Mouse (Mus musculus) C2C12 (cell line): ENCODE results near the gene Sez6l. TPM values are rescaled to one million over a fixed set of nuclear protein-coding genes. Genes with fewer than 3 reads are reported as not detected.
A peak's percentile ranks its signal among the peaks of the same experiment; 100 is the strongest.

Source experiments
- H3K27me3 ChIP-seq: one replicate; pipeline ENCODE4 v1.6.1; 2011; ENCODE audit not compliant: control insufficient read depth, insufficient read depth, insufficient read length
- H3K36me3 ChIP-seq: one replicate; pipeline ENCODE4 v1.6.1; 2011; ENCODE audit not compliant: control insufficient read depth, insufficient read depth
- H3K4me3 ChIP-seq: one replicate; pipeline ENCODE4 v1.5.1; 2011; ENCODE audit warnings: mild to moderate bottlenecking, control low read depth; ENCODE audit not compliant: poor library complexity, insufficient read depth, severe bottlenecking
- H3K79me2 ChIP-seq: one replicate; pipeline ENCODE4 v1.6.1; 2011; ENCODE audit not compliant: control insufficient read depth, insufficient read depth
- H3K79me3 ChIP-seq: one replicate; pipeline ENCODE4 v1.6.1; 2011; ENCODE audit warnings: low read depth, control low read depth
- H3ac ChIP-seq: one replicate; pipeline ENCODE3; 2011; ENCODE audit warnings: low read depth; ENCODE audit not compliant: control insufficient read depth, insufficient read length
- CEBPB ChIP-seq: IDR thresholded peaks from one replicate; pipeline ENCODE4 v1.6.1; 2011; ENCODE audit warnings: low read depth, mild to moderate bottlenecking, control low read depth, moderate library complexity
- CTCF ChIP-seq: IDR thresholded peaks from one replicate; pipeline ENCODE4 v1.5.1; 2011; ENCODE audit not compliant: control insufficient read depth, insufficient read depth, insufficient read length
- FOSL1 ChIP-seq: IDR thresholded peaks from one replicate; pipeline ENCODE4 v1.8.0; 2011; ENCODE audit warnings: mild to moderate bottlenecking, low read length; ENCODE audit not compliant: poor library complexity, insufficient read depth, severe bottlenecking
- MAX ChIP-seq: IDR thresholded peaks from one replicate; pipeline ENCODE4 v1.6.1; 2011; ENCODE audit warnings: mild to moderate bottlenecking, control low read depth
- MYOD1 ChIP-seq: IDR thresholded peaks from one replicate; pipeline ENCODE4 v1.6.1; 2011; ENCODE audit warnings: low read depth; ENCODE audit not compliant: control insufficient read depth, insufficient read length
- MYOG ChIP-seq: IDR thresholded peaks from one replicate; pipeline ENCODE4 v1.6.1; 2011; ENCODE audit not compliant: control insufficient read depth, insufficient read length; ENCODE audit errors: extremely low read depth
- USF1 ChIP-seq: IDR thresholded peaks from one replicate; pipeline ENCODE4 v1.6.1; 2011; ENCODE audit warnings: low read depth, mild to moderate bottlenecking, control low read depth, moderate library complexity
- polyA plus RNA-seq: library from polyadenylated mRNA; unstranded; fragments of >200 nt; fragmentation: generic; extraction: Trizol; gene quantifications from one replicate; pipeline ENCODE4 v1.2.1, GENCODE M21; 2012; ENCODE audit warnings: missing spikeins

The Sez6l gene
- polyA plus RNA-seq, 1 experiment, result not detected

DNA sequence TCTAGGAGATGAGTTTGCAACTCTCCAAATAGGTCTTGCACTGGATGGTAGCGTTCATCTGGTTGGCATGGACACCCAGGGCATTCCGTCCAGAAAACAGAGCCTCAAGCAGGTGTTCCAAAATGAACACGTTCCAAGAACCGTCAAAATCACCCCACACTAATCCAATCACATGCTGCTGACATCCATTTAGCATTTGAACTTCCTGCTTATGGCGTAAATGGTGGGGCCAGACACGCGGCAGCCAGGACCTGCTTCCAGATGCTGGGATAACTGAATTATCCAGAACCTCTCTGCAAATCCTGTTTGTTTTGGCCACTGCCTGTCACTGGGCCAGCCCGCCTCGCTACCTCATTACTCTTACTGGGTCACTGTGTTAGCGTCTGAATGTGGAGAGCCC lies 177.7 kb downstream of the Sez6l start:
- H3K36me3 ChIP-seq, result no peaks in the 10 kb centered on the region
- TF ChIP-seq USF1 (no peak), FOSL1 (no peak), MAX (no peak), MYOD1 (no peak), CTCF (no peak), CEBPB (no peak), MYOG (no peak)
- no peak overlapping the region for H3K4me3 ChIP-seq
- no peak overlapping the region for H3ac ChIP-seq
- no peaks in the 10 kb centered on the region for H3K79me2 ChIP-seq
- H3K27me3 ChIP-seq, result peaks cover 2% of the 10 kb centered on the region
- no peaks in the 10 kb centered on the region for H3K79me3 ChIP-seq

DNA sequence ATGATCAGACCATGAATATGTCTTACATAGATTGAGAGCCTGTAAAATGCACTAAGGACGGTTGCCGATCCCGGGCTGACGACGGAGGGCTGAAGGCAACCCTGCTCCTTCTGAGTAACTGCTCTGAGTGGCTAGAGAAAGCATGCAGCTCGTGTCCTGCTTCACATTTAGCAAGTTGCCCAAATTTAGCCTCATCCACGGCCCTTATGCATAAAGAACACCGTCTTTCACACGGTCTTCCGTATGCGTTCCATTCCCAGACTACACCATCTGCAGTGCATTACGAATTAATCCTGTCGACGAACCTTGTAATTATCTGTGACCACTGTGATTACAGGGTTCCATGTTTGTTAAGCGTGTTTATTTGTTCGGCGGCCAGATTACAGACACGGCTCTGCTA lies 180.9 kb downstream of the Sez6l start:
- no peaks in the 10 kb centered on the region for H3K79me2 ChIP-seq
- H3K4me3 ChIP-seq, result no peak overlapping the region
- H3ac ChIP-seq, result no peak overlapping the region
- no peaks in the 10 kb centered on the region for H3K79me3 ChIP-seq
- TF ChIP-seq CEBPB (no peak), MAX (no peak), FOSL1 (no peak), MYOD1 (no peak)
- peaks cover 4% of the 10 kb centered on the region for H3K27me3 ChIP-seq
- H3K36me3 ChIP-seq, result no peaks in the 10 kb centered on the region

DNA sequence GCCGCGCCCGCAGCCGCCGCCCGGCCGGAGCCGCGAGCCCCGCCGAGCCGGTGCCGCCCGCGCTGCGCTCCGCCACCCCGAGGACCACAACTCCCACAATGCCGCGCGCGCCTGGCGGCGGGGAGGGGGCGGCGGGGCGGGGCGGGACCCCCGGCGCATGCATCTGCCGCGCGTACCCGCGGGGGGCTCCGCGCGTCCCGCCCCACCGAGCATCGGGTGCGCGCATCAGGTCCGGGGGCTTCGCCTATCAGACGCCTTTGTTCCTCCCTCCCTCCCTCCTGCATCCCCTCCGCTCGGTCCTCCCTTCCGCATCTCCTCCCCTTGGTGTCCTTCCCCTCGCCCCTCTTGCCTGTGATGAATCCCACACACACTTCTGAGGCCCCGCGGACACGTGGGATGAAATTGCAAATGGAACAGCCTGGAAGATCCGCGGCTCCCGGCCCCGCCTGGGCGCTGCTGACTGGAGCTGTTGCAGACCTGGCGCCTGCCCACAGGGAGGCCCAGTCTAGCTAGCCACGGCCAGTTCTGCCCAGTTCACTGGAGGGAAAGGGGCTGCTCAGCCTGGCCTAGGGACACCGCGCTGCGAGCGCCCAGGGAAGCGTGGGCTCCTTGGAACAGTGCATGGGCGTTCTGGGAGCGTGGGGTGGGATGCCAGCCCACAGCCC lies 182.1 kb downstream of the Sez6l start, which contains the start of gene Asphd2:
TSS of gene Asphd2 (minus strand) at position 88 of the 665 bp plus-strand sequence.
- Histone ChIP-seq H3K79me2 (no peaks in the 10 kb centered on the region), H3K27me3 (peaks cover 4% of the 10 kb centered on the region), H3ac (peak within 1 kb of the TSS; percentile 46), H3K4me3 (peak within 1 kb of the TSS; percentile 11), H3K36me3 (no peaks in the 10 kb centered on the region), H3K79me3 (no peaks in the 10 kb centered on the region)
- no peak for TF ChIP-seq MAX
- TF ChIP-seq MYOD1, result no peak
- no peak for TF ChIP-seq MYOG
- TF ChIP-seq USF1, result no peak
- TF ChIP-seq CEBPB, result no peak
- TF ChIP-seq FOSL1, result no peak
- TF ChIP-seq CTCF, result no peak

DNA sequence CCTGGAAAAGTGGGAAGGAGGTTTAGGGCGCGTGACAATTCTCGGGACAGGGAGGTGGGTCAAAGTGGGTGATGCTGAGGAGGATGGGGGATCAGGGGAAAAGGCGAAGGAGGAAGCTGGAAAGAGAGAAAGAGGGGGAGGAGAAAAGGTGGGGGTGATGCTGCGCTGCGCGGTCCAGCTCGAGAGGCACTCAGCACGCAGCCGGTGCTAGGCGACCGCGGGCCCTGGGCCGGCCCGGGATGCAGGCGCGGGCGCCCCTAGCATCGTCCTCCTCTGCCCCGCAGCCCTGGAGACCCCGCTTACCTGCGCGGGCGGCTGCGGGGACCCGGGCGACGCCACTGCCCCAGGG lies 182.6 kb downstream of the Sez6l start:
- Histone ChIP-seq H3ac (peak overlapping the region; percentile 46), H3K4me3 (no peak overlapping the region), H3K27me3 (peaks cover 4% of the 10 kb centered on the region), H3K36me3 (no peaks in the 10 kb centered on the region), H3K79me3 (no peaks in the 10 kb centered on the region), H3K79me2 (no peaks in the 10 kb centered on the region)
- TF ChIP-seq CEBPB, result no peak
- no peak for TF ChIP-seq MYOD1
- no peak for TF ChIP-seq CTCF
- TF ChIP-seq FOSL1, result no peak
- TF ChIP-seq USF1, result no peak
- TF ChIP-seq MYOG, result no peak
- TF ChIP-seq MAX, result no peak

DNA sequence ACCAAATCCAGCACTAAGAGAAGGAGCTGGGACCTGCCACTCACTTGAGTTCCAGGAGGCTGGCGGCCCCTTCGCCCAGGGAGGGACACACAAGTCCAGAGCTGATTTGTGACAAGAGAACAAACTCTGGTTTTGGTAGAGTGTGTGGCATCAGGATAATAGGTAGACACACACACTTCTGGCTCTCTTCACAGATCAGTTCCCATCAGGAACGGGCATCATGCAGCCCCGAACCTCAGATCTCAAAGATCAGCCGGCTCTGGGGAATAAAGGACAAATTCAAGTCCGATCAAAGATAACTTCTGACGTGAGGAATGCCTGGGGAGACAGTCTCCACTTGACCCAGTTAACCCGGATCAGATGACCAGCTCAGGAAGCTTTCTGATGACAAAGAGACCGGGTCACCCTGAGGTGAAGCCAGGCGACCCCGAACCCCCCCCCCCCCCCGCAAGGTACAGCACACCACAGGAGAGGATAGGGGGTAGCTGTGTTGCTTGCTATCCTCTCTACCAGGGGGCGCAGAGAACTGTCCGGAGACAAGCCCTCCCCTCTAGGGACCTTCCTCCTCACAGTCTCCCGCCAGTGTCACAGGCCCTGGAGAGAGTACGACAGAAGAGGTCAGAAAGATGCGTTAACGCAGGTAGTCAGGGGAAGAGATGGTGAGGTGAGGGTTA lies 183.1 kb downstream of the Sez6l start:
- Histone ChIP-seq H3K36me3 (no peaks in the 10 kb centered on the region), H3K27me3 (peaks cover 4% of the 10 kb centered on the region), H3ac (no peak overlapping the region), H3K4me3 (no peak overlapping the region), H3K79me2 (no peaks in the 10 kb centered on the region), H3K79me3 (no peaks in the 10 kb centered on the region)
- no peak for TF ChIP-seq CEBPB
- TF ChIP-seq USF1, result no peak
- TF ChIP-seq MAX, result no peak
- no peak for TF ChIP-seq FOSL1
- TF ChIP-seq CTCF, result no peak
- no peak for TF ChIP-seq MYOD1
- TF ChIP-seq MYOG, result no peak
